Mouse (Mus musculus): ENCODE results near the gene Rtl8c. TPM values are rescaled to one million over a fixed set of nuclear protein-coding genes. Genes with fewer than 3 reads are reported as not detected.
"Not testable (repeated sequence)": the region's sequence is repeated elsewhere in the genome, so short reads cannot be mapped to it uniquely, and the experiment has no call there.

Rtl8c gene
- total RNA-seq (2021) = 10 to 100 TPM; 19.4 to 22.9 TPM
- long read RNA-seq, experiment 1, partial matches to known transcripts = 0 of 6 reads
- long read RNA-seq, experiment 1, other reads (novel, unspliced or antisense) = 6 of 6 reads
- long read RNA-seq, experiment 2, partial matches to known transcripts = 0 of 3 reads
- long read RNA-seq, experiment 2, other reads (novel, unspliced or antisense) = 3 of 3 reads

GRCm38 (mm10) chrX:53607242-53608121 is at the start of gene Rtl8c:
Gene Rtl8c, plus strand, starts transcription at chrX:53608032.
- DNase-seq = peak; percentile 70 to 74

GRCm38 (mm10) chrX:53579311-53579710 is 28.5 kb upstream of the Rtl8c start:
- DNase-seq = no peak

- not testable (repeated sequence) for DNase-seq
Measured at GRCm38 (mm10) chrX:53581407-53581806, 26.4 kb upstream of the Rtl8c start.

- not testable (repeated sequence) for DNase-seq
Measured at GRCm38 (mm10) chrX:53583404-53583803, 24.4 kb upstream of the Rtl8c start.

GRCm38 (mm10) chrX:53599993-53600392 is 7.8 kb upstream of the Rtl8c start:
- peak; percentile 15 to 85 for DNase-seq

GRCm38 (mm10) chrX:53606176-53606575 is 1.7 kb upstream of the Rtl8c start:
- DNase-seq = not testable (repeated sequence)

- peak; percentile 4 to 14 for DNase-seq
Measured at GRCm38 (mm10) chrX:53608122-53608813, 436 bp downstream of the Rtl8c start.

GRCm38 (mm10) chrX:53608879-53609278 is 1.0 kb downstream of the Rtl8c start, which contains the start of gene Gm14597:
Gene Gm14597, minus strand, starts transcription at chrX:53608979.
- not testable (repeated sequence) for DNase-seq

GRCm38 (mm10) chrX:53610571-53610970 is 2.7 kb downstream of the Rtl8c start:
- peak; percentile 52 to 88 for DNase-seq

GRCm38 (mm10) chrX:53611395-53611794 is 3.6 kb downstream of the Rtl8c start:
- not testable (repeated sequence) for DNase-seq

- DNase-seq = not testable (repeated sequence)
Measured at GRCm38 (mm10) chrX:53638107-53638506, 30.3 kb downstream of the Rtl8c start.

GRCm38 (mm10) chrX:53642604-53642979 is 34.8 kb downstream of the Rtl8c start:
- not testable (repeated sequence) for DNase-seq

- peak; percentile 91 for DNase-seq
Measured at GRCm38 (mm10) chrX:53642980-53643961, 35.4 kb downstream of the Rtl8c start, which contains the start of gene Rtl8a. Gene Rtl8a, minus strand, starts transcription at chrX:53643682.

- peak in 1 of 2 experiments; percentile 28 for DNase-seq
Measured at GRCm38 (mm10) chrX:53645885-53646284, 38.1 kb downstream of the Rtl8c start.

- DNase-seq = not testable (repeated sequence)
Measured at GRCm38 (mm10) chrX:53652917-53653316, 45.1 kb downstream of the Rtl8c start.

Other genes with a start within 250 kb of the Rtl8c start
- 10 to 100 TPM; 36.6 to 39.7 TPM for gene Mospd1, start 237.5 kb upstream of the Rtl8c start, total RNA-seq (2021)
- gene Etd, start 173.1 kb upstream of the Rtl8c start, total RNA-seq (2021) = not detected
- not detected for gene Gm14597, start 947 bp downstream of the Rtl8c start, total RNA-seq (2021)
- 100 to 1,000 TPM; 139 to 164 TPM for gene Rtl8a, start 35.6 kb downstream of the Rtl8c start, total RNA-seq (2021)
- 100 to 1,000 TPM in 1 of 2 experiments, 10 to 100 TPM in 1; 89.7 to 125 TPM for gene Rtl8b, start 62.4 kb downstream of the Rtl8c start, total RNA-seq (2021)
- not detected for gene 4930502E18Rik, start 116.8 kb downstream of the Rtl8c start, total RNA-seq (2021)
- not detected for gene 1700013H16Rik, start 149.8 kb downstream of the Rtl8c start, total RNA-seq (2021)
- not detected for gene Zfp36l3, start 168.4 kb downstream of the Rtl8c start, total RNA-seq (2021)
- 1 to 10 TPM in 1 of 2 experiments, under 1 TPM in 1; 0.99 to 1.4 TPM for gene Xlr, start 189.7 kb downstream of the Rtl8c start, total RNA-seq (2021)